Mouse (Mus musculus) liver (tissue): ENCODE measurements at regions not wholly inside any gene's neighbourhood (a gene's known extent, or its start where the extent isn't known, plus 50 kb on each side); places are given as distances from the start of the nearest gene placed in this dataset.

Experiments used
- DNase-seq: peaks from one replicate; pipeline ENCODE4 v3.0.0-alpha.2; 2020; ENCODE audit warnings: mixed read lengths

- DNase-seq: no peak
These were observed 84.7 kb upstream of the Rfx3 start for GRCm38 (mm10) chr19:28095620-28096019.

GRCm38 (mm10) chr19:28092252-28092651 is 81.3 kb upstream of the Rfx3 start:
- no peak for DNase-seq

- DNase-seq: no peak
These were observed 76.9 kb upstream of the Rfx3 start for GRCm38 (mm10) chr19:28087607-28088546.

- DNase-seq: no peak
These were observed 59.4 kb upstream of the Rfx3 start for GRCm38 (mm10) chr19:28070386-28070785.
